In the genomic region with DNA sequence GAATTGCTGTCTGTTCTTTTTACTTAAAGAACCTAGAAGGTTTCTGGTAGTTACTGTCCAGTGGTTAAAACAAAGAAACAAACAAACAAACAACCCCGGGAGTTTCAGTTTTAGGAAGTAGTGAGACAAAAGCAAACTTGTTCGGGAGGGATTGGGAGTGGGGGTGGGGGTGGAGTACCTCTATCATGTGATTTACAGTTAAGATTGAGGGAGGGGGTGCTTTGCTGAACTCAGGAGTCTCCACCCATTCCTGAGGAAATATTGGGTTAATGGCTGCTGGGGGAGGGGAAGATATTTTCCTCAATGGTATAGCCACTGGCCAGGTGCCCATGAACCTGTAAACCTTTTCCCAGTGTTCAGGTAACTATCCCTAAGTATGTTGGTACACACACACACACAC, we compare ENCODE assay signal across 14 mouse cellular contexts. TPM values are rescaled to one million over a fixed set of nuclear protein-coding genes. Genes with fewer than 3 reads are reported as not detected.
DNase-seq lines count a peak whose midpoint lies in the region; ATAC-seq and TF ChIP-seq lines count a peak whose summit lies in the region.
"Had no signal": no experiment of that assay in that cellular context is flagged by ENCODE, and none has a peak within 500 bp of the region (broad histone marks: within the 10 kb centered on the region; RNA-seq: fewer than 3 reads in every experiment).

No protein-coding gene starts in this region.

- no peaks in the 10 kb centered on the region for H3K27me3 ChIP-seq in lung, postnatal 0 days (replicated peaks; ENCODE audit: insufficient read depth, low read length)
- H3K27me3 ChIP-seq in liver, embryonic 16.5 days (ENCODE audit: control insufficient read depth, insufficient read depth, low read depth, low read length) = no peaks in the 10 kb centered on the region
- H3K27me3 ChIP-seq: embryonic facial prominence, embryonic 12.5 days; stomach, embryonic 15.5 days had no signal

- peaks cover 24% of the 10 kb centered on the region; the same call in 1 of the 2 replicates for H3K4me1 ChIP-seq in lung, postnatal 0 days (ENCODE audit: insufficient read depth, low read depth, low read length)
- peaks cover 27% of the 10 kb centered on the region for H3K4me1 ChIP-seq in liver, embryonic 16.5 days (ENCODE audit: control insufficient read depth, low read depth, low read length)

- no peak for TF ChIP-seq CTCF in gastrocnemius, adult 2 months (IDR thresholded peaks at IDR 0.05)
- no peak for TF ChIP-seq CTCF in lung, postnatal 0 days (IDR thresholded peaks at IDR 0.05)

- H3K27ac ChIP-seq in gastrocnemius, adult 2 months = peak overlapping the region; percentile 82; the same call in 1 of the 2 replicates
- H3K27ac ChIP-seq in lung, postnatal 0 days (ENCODE audit: low read length) = peak overlapping the region; percentile 90
- no peak overlapping the region for H3K27ac ChIP-seq in liver, embryonic 16.5 days (ENCODE audit: low read length)
- H3K27ac ChIP-seq: embryonic facial prominence, embryonic 12.5 days had no signal

- H3K4me3 ChIP-seq in gastrocnemius, adult 2 months = no peak overlapping the region
- no peak overlapping the region for H3K4me3 ChIP-seq in lung, postnatal 0 days (ENCODE audit: low read depth, low read length)
- H3K4me3 ChIP-seq in liver, embryonic 16.5 days (ENCODE audit: low read depth, low read length) = no peak overlapping the region

- no peaks in the 10 kb centered on the region for H3K9me3 ChIP-seq in lung, postnatal 0 days (ENCODE audit: low read length)
- H3K9me3 ChIP-seq in liver, embryonic 16.5 days (replicated peaks; ENCODE audit: control insufficient read depth, low read length) = no peaks in the 10 kb centered on the region
- H3K9me3 ChIP-seq: embryonic facial prominence, embryonic 12.5 days; stomach, embryonic 15.5 days had no signal

- intact Hi-C loops in gastrocnemius, adult 2 months (cut with DNase I) = loop anchor here (5.0 kb wide), 3 partner anchors 66 to 266 kb away; no protein-coding TSS in a partner anchor

- 38% methylated on average over 2 of the region's 2 CpGs for WGBS in lung, postnatal 0 days
- 39% methylated on average over 2 of the region's 2 CpGs for WGBS in liver, embryonic 16.5 days (ENCODE audit: insufficient replicate concordance)

- no peak for DNase-seq in gastrocnemius, adult 2 months
- DNase-seq in gastrocnemius, adult 18-20 months (ENCODE audit: low spot score) = no peak
- peak; percentile 26 for DNase-seq in lung, postnatal 0 days (ENCODE audit: low spot score)
- no peak for DNase-seq in lung, adult 18-20 months
- peak; percentile 17 for DNase-seq in MEL-GATA-1-ER (ENCODE audit: extremely low read depth, low read depth)
- no peak for DNase-seq in thymus, postnatal 14 days
- DNase-seq: adrenal gland, adult 8-10 months; heart, adult 18-20 months; heart, postnatal 4 days; thymus, postnatal 36 days had no signal

- H3K36me3 ChIP-seq in lung, postnatal 0 days (ENCODE audit: insufficient read depth, low read length) = no peaks in the 10 kb centered on the region
- no peaks in the 10 kb centered on the region for H3K36me3 ChIP-seq in liver, embryonic 16.5 days (ENCODE audit: control insufficient read depth, insufficient read depth)
- H3K36me3 ChIP-seq: embryonic facial prominence, embryonic 12.5 days; stomach, embryonic 15.5 days had no signal

- ATAC-seq in lung, postnatal 0 days = no peak
- ATAC-seq in liver, embryonic 16.5 days (ENCODE audit: low read depth) = no peak
- ATAC-seq: CD4-positive, CD25-positive, alpha-beta regulatory T cell, adult 4 months had no signal

- H3K4me2 ChIP-seq in lung, postnatal 0 days (replicated peaks; ENCODE audit: low read depth, low read length) = no peak overlapping the region
- H3K4me2 ChIP-seq in liver, embryonic 16.5 days (ENCODE audit: low read depth, low read length) = peak overlapping the region; percentile 87; the same call in 1 of the 2 replicates

- no peak overlapping the region for H3K9ac ChIP-seq in lung, postnatal 0 days (replicated peaks; ENCODE audit: low read depth)
- no peak overlapping the region for H3K9ac ChIP-seq in liver, embryonic 16.5 days (ENCODE audit: low read depth, low read length)
- H3K9ac ChIP-seq: embryonic facial prominence, embryonic 12.5 days; stomach, embryonic 15.5 days had no signal

- TF ChIP-seq EP300 in lung, postnatal 0 days (IDR thresholded peaks at IDR 0.05) = no peak

RNA-seq across cellular contexts. Expression of gene Nufip1, which starts 40.3 kb away (rescaled TPM):
- total RNA-seq in gastrocnemius, adult 2 months (2021) = 1 to 10 TPM; 3.8 to 3.9 TPM
- total RNA-seq in gastrocnemius, adult 18-20 months (2021) = 1 to 10 TPM; 3.2 to 3.8 TPM
- polyA plus RNA-seq in lung, postnatal 0 days (2015; fragmentation: Nextera tagmentation; extraction: Ambion mirVana) = 6.1 and 6.5 TPM in 2 replicates
- polyA plus RNA-seq in liver, embryonic 16.5 days (2015; fragmentation: Nextera tagmentation; extraction: Ambion mirVana) = 4.3 and 5.0 TPM in 2 replicates

RNA-seq across cellular contexts. Expression of gene Gpalpp1, which starts 40.5 kb away (rescaled TPM):
- total RNA-seq in gastrocnemius, adult 2 months (2021) = 1 to 10 TPM; 5.8 to 7.4 TPM
- total RNA-seq in gastrocnemius, adult 18-20 months (2021) = 1 to 10 TPM; 6.1 to 6.5 TPM
- 6.3 and 7.0 TPM in 2 replicates for polyA plus RNA-seq in lung, postnatal 0 days (2015; fragmentation: Nextera tagmentation; extraction: Ambion mirVana)
- 4.5 and 4.6 TPM in 2 replicates for polyA plus RNA-seq in liver, embryonic 16.5 days (2015; fragmentation: Nextera tagmentation; extraction: Ambion mirVana)

Comparison
In these comparisons a context has a peak if more than half of its experiments do, and no peak if none do; other contexts are left out.
1. DNase-seq: peak in lung, postnatal 0 days (single experiment) and MEL-GATA-1-ER (single experiment); none in gastrocnemius, adult 2 months (single experiment), gastrocnemius, adult 18-20 months (single experiment), lung, adult 18-20 months (0 of 2) and thymus, postnatal 14 days (single experiment).